Mouse (Mus musculus): Measurements from ENCODE around the gene Lias.
A peak's percentile ranks its signal among the peaks of the same experiment; 100 is the strongest.

Gene Lias

DNA sequence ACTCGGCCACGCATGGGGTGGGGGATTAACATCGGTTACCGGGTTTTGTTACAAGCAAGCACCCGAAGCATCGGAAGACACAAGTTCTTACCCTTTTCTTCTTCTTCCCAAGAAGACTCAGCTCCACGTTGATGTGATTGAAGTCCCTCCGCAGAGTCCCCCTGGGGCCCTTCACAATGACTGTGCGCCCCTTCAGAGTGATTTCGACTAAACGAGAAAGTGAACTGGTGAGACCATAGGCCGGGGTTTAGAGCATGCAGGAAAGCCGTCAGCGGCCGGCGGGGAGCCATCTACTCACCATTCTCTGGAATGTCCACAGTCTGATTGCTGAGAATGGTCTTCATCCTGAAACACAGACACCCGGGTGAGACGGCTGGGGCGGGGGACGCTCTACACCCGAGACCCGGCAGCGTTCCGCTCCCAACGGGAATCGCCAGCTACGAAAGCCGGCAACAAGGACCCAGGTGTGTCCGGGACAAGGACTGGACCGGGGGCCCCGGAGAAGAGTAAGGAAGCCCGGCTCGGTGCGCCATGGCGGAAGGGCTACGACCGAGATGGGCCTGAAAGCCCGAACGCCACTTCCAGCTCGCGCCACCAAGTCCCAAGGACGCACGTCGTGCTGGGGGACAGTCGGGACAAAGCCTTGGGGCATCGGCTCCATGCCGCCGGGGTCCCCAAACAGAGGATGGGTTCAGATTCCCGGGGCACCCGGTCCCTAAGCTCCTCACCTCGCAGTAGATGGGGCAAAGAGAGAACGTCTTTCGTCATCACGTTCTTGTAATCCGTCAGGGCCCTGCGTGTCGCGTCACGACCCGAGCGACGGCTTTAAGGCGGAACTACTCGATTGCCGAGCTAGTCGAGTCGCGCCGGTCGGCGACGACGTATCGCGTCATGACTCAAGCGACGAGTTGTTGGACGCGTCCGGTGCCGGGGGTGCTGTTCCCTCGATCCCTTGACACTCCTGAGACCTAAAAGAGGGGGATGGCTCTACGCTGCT, at the start of gene Lias, which contains the start of gene Rpl9:
Gene Lias (plus strand): TSS at position 850 of the 997 bp plus-strand sequence.
Gene Rpl9 (minus strand): TSS at position 797 of the 997 bp plus-strand sequence.
- peak; percentile 98 for DNase-seq (ENCODE audit: low read depth)

DNA sequence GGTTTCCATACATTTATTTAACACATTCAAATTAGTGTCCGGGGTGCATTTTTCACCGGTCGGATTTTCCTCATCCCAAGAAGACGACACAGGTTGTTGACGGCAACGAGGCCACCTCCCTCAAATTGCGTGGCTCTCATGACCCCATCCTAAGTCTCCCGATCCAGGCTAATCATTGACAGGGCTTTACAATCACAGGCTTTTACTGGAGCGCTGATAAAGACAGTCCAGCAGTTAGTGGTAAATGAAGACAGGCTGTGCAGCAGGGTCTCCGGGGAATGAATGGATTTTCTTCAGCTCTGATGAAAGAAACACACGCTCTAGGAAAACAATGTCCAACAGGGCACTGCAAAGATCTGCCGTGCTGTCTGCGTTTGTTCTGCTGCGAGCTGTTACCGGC, 43.1 kb upstream of the Lias start, which contains the start of gene Klb:
Gene Klb (plus strand): TSS at position 147 of the 400 bp plus-strand sequence.
- no peak for DNase-seq (ENCODE audit: low read depth)

- DNase-seq (ENCODE audit: low read depth), result no peak
Measured at GRCm38 (mm10) chr5:65350508-65350907, 40.8 kb upstream of the Lias start.

DNA sequence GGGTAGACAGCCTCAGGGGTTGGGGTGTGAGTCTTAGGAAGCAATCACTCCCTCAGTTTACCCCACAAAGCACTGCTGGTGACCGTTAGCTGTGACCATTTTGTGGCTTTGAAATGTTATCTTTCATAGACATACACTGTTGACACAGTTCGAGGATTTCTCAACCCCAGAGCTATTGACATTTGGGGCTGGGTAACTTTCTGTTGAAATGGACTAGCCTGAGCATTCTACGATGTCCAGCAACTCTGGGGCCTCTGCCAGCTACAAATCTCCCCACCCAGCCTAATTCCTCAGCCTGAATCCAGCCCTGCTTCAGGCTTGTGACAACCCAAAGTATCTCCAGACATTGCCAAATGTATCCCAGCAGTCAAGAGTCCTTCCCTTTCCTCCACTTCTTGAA, 37.2 kb upstream of the Lias start:
- peak; percentile 82 for DNase-seq (ENCODE audit: low read depth)

DNA sequence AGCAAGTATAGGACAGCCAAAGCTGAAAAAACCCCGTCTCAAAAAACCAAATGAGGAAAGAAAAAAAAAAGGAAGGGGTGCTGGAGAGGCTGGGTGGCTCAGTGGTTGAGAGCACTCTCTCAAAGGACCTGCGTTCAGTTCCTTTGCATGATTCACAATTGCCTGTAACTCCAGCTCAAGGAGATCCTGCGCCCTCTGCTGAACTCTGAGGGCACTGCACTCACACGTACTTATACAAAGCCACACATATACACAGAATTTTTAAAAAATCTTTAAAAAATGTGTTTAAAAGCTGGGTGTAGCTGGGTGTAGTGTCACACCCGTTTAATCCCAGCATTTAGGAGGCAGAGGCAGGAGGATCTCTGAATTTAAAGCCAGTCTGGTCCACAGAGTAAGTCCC, 36.3 kb upstream of the Lias start:
- DNase-seq (ENCODE audit: low read depth), result peak; percentile 54

- peak; percentile 80 for DNase-seq (ENCODE audit: low read depth)
Measured at GRCm38 (mm10) chr5:65356851-65357250, 34.4 kb upstream of the Lias start.

GRCm38 (mm10) chr5:65357771-65358170, 33.5 kb upstream of the Lias start:
- DNase-seq (ENCODE audit: low read depth), result peak; percentile 45

GRCm38 (mm10) chr5:65367837-65368236, 23.5 kb upstream of the Lias start:
- no peak for DNase-seq (ENCODE audit: low read depth)

DNA sequence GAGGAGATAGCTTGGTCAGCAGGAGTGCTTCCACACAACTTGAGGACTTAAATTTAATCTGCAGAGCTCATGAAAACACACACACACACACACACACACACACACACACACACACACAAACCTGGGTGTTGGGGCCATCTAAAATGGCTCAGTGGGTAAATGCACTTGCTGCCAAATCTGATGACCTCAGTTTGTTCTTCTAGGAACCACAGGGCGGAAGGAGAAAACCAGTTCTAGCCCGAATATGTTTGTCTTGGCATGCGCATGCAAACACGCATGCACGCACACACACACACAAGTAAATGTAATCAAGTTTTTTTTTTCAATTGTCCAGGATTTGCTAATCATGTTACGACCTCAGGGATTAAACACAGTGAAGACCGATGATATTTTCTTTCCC, 19.7 kb upstream of the Lias start:
- DNase-seq (ENCODE audit: low read depth), result no peak

DNA sequence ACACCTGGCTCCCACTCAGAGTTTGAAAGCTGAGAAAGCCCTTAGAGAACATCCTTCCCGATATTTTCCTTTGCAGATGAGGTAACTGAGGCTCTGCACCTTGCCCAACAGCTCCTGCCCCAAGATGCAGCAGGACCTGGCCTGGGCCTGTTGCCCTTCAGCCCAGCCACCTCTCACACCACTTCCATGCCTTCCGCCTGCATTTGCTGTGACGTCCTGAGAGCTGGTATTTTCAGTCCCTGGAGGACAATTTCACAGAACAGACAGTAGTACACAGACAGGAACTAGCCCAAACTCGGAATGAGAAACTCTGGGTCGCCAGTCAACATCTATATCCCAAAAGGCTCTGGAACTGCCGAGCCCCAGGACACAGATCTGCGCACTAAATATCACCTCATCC, 16.6 kb upstream of the Lias start:
- DNase-seq (ENCODE audit: low read depth), result no peak

DNA sequence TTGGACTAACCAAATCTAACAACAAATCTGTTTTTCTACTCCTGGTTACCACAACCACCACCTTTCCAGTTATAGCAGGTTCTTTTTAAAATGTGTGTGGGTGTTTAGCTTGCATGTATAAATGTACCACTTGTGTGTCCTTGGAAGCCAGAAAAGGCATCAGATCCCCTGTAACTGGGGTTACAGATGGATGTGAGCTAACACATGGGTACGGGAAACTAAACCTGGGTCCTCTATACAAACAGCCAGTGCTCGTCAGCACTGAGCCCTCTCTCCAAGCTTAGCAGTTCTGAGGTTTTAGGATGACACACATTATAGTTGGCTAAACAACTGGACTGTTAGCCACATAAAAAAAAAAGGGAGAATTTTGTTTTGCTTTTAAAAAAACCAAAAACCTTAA, 5.6 kb upstream of the Lias start:
- no peak for DNase-seq (ENCODE audit: low read depth)

DNA sequence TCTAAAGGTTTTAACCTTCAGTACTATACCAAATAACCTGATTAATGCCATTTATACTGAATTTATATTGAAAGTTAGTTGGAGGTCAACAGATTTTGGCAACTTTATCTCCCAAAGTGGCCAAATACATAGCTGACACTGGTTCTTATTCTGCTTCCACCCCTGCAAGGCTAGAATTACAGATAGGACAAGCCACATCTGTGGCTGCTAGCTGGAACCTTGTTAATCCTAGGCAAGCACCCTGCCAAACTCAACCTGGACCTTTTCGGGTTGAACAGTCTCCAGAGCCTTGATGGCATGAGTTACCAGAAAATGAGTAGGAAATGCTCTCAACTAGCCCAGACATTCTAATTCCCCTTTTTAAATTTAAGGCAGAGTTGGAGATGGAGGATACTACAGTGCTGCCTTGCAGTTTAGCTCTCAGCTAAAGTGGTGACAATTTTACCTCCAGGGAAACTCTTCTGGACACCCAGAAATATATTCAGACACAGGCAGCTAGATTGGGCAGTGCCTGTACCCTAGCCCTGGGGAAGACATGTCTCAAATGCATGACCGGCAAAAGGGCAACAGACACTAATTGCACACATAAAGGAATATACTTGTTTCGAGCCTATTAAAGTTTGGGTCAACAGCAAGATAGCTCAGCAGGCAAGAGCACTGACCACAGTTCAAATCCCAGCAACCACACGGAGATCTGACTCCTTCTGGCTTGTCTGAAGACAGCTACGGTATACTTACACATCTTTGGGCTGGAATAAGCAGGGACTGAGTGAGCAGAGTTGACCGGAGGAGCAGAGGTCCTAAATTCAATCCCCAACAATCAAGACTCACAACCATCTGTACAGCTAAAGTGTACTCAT, 4.1 kb upstream of the Lias start:
- DNase-seq (ENCODE audit: low read depth), result peak; percentile 25

GRCm38 (mm10) chr5:65391753-65392152, 456 bp downstream of the Lias start:
- DNase-seq (ENCODE audit: low read depth), result no peak

- peak; percentile 43 for DNase-seq (ENCODE audit: low read depth)
Measured at GRCm38 (mm10) chr5:65394425-65394824, 3.1 kb downstream of the Lias start.

- peak; percentile 89 for DNase-seq (ENCODE audit: low read depth)
Measured at GRCm38 (mm10) chr5:65401251-65401994, 10.1 kb downstream of the Lias start.

DNA sequence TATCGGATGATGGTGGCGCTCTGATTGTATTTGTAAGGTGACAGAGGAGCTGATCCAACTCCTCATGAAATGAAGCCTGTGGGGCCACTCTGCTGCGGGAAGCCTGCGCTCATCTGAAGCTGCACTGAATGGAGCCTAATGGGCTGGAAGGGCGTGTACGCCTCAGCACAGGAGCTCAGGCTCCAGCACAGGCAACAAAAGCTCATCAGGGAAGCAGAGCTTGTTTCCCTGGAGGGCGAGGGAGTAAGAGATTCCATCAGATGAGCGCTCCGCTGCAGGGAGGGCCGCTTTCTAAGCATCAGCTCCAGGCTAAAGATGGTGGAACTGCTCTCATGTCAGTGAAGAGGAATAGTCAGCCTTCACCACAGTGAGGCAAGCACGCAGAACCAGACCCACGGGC, 16.7 kb downstream of the Lias start:
- DNase-seq (ENCODE audit: low read depth), result no peak

GRCm38 (mm10) chr5:65415653-65416458, 24.6 kb downstream of the Lias start:
- DNase-seq (ENCODE audit: low read depth), result no peak

- DNase-seq (ENCODE audit: low read depth), result no peak
Measured at GRCm38 (mm10) chr5:65419136-65419535, 27.8 kb downstream of the Lias start.

- no peak for DNase-seq (ENCODE audit: low read depth)
Measured at GRCm38 (mm10) chr5:65420822-65421221, 29.5 kb downstream of the Lias start.

DNA sequence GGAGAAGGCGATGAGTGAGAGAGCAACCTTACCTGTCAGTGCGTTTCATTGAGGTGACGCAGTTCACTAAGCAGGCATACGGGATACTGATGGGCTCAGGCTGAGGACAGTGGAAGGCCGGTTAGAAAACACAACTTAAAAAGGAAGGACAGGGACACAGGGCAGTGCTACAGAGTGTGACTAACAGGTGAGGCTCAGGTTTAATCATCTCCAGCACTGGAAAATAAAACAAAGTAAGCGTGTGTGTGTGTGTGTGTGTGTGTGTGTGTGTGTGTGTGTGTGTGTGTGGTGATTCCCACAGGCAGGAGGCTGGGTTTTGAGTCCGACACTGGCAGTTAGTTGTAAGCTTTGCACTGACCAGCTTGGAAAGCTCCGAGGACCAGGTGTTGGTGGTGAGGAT, 31.5 kb downstream of the Lias start:
- no peak for DNase-seq (ENCODE audit: low read depth)

- peak; percentile 84 for DNase-seq (ENCODE audit: low read depth)
Measured at GRCm38 (mm10) chr5:65424215-65424614, 32.9 kb downstream of the Lias start.

Measured in 416B (cell line).